21 mouse cellular contexts compared by ENCODE assay signal in genomic region chr13:70033249-70033648, GRCm38 (mm10).
DNase-seq lines count a peak whose midpoint lies in the region; ATAC-seq and TF ChIP-seq lines count a peak whose summit lies in the region.
"Had no signal": no experiment of that assay in that cellular context is flagged by ENCODE, and none has a peak within 500 bp of the region (broad histone marks: within the 10 kb centered on the region; RNA-seq: fewer than 3 reads in every experiment).

No protein-coding gene starts in this region.

- no peaks in the 10 kb centered on the region for H3K27me3 ChIP-seq in forebrain, embryonic 16.5 days (replicated peaks; ENCODE audit: control insufficient read depth, insufficient read depth, low read length)
- no peaks in the 10 kb centered on the region for H3K27me3 ChIP-seq in forebrain, embryonic 15.5 days
- H3K27me3 ChIP-seq in hindbrain, embryonic 14.5 days (ENCODE audit: control insufficient read depth, insufficient read depth, low read length) = no peaks in the 10 kb centered on the region
- H3K27me3 ChIP-seq in hindbrain, embryonic 16.5 days (replicated peaks; ENCODE audit: control insufficient read depth, insufficient read depth, low read length) = no peaks in the 10 kb centered on the region
- no peaks in the 10 kb centered on the region for H3K27me3 ChIP-seq in midbrain, embryonic 15.5 days (replicated peaks)
- no peaks in the 10 kb centered on the region for H3K27me3 ChIP-seq in midbrain, postnatal 0 days (ENCODE audit: insufficient read depth, low read length)

- no peak overlapping the region for H3K9ac ChIP-seq in forebrain, embryonic 16.5 days (replicated peaks; ENCODE audit: low read depth, low read length)
- no peak overlapping the region for H3K9ac ChIP-seq in forebrain, embryonic 15.5 days (replicated peaks)
- no peak overlapping the region for H3K9ac ChIP-seq in hindbrain, embryonic 14.5 days
- H3K9ac ChIP-seq in hindbrain, embryonic 16.5 days (ENCODE audit: low read depth, low read length) = no peak overlapping the region
- H3K9ac ChIP-seq in midbrain, embryonic 15.5 days = no peak overlapping the region
- no peak overlapping the region for H3K9ac ChIP-seq in midbrain, postnatal 0 days (replicated peaks; ENCODE audit: low read length, poor library complexity, severe bottlenecking)
- H3K9ac ChIP-seq: hindbrain, embryonic 12.5 days had no signal

- 0 out of 2 replicates have a peak, but pooled peaks cover 7% of the 10 kb centered on the region for H3K4me1 ChIP-seq in forebrain, embryonic 16.5 days (replicated peaks; ENCODE audit: control insufficient read depth, insufficient read depth, low read length)
- no peaks in the 10 kb centered on the region for H3K4me1 ChIP-seq in forebrain, embryonic 15.5 days
- peaks cover 7% of the 10 kb centered on the region for H3K4me1 ChIP-seq in hindbrain, embryonic 14.5 days (replicated peaks; ENCODE audit: control insufficient read depth, insufficient read depth, low read length)
- no peaks in the 10 kb centered on the region for H3K4me1 ChIP-seq in hindbrain, embryonic 16.5 days (ENCODE audit: control insufficient read depth, insufficient read depth, low read depth, low read length)
- H3K4me1 ChIP-seq in midbrain, embryonic 15.5 days = peaks cover 11% of the 10 kb centered on the region
- no peaks in the 10 kb centered on the region for H3K4me1 ChIP-seq in midbrain, postnatal 0 days (ENCODE audit: insufficient read depth, low read length)
- H3K4me1 ChIP-seq: heart, embryonic 10.5 days had no signal

- no peak for TF ChIP-seq CTCF in midbrain, postnatal 0 days (IDR thresholded peaks at IDR 0.05)

- H3K4me3 ChIP-seq in forebrain, embryonic 16.5 days (replicated peaks; ENCODE audit: low read length) = no peak overlapping the region
- H3K4me3 ChIP-seq in forebrain, embryonic 15.5 days = no peak overlapping the region
- no peak overlapping the region for H3K4me3 ChIP-seq in hindbrain, embryonic 14.5 days (replicated peaks; ENCODE audit: low read length)
- H3K4me3 ChIP-seq in hindbrain, embryonic 16.5 days (ENCODE audit: low read length) = no peak overlapping the region
- H3K4me3 ChIP-seq in midbrain, embryonic 15.5 days = no peak overlapping the region
- no peak overlapping the region for H3K4me3 ChIP-seq in midbrain, postnatal 0 days (ENCODE audit: low read depth, low read length)
- H3K4me3 ChIP-seq: heart, adult 2 months; heart, embryonic 10.5 days; hindbrain, embryonic 12.5 days had no signal

- peak; percentile 36; the same call in 1 of the 2 replicates for ATAC-seq in forebrain, embryonic 16.5 days
- ATAC-seq in forebrain, embryonic 15.5 days (replicated peaks) = no peak; the same call in 1 of the 2 replicates
- ATAC-seq in hindbrain, embryonic 14.5 days (ENCODE audit: low FRiP score) = no peak
- no peak for ATAC-seq in hindbrain, embryonic 16.5 days
- peak; percentile 58 for ATAC-seq in midbrain, embryonic 15.5 days (replicated peaks)
- ATAC-seq in midbrain, postnatal 0 days (ENCODE audit: low FRiP score) = no peak
- ATAC-seq: activated CD4-positive, CD25-positive, alpha-beta regulatory T cell, adult 4 months; forebrain, embryonic 14.5 days; hindbrain, postnatal 0 days; inflammation-experienced regulatory T-cells, adult 6 months; intestine, embryonic 16.5 days had no signal

- WGBS in forebrain, embryonic 16.5 days = 56% methylated on average over 6 of the region's 6 CpGs
- WGBS in forebrain, embryonic 15.5 days = 63% methylated on average over 6 of the region's 6 CpGs
- 64% methylated on average over 6 of the region's 6 CpGs for WGBS in hindbrain, embryonic 14.5 days
- 67% methylated on average over 6 of the region's 6 CpGs for WGBS in hindbrain, embryonic 16.5 days
- WGBS in midbrain, embryonic 15.5 days = 41% methylated on average over 6 of the region's 6 CpGs
- WGBS in midbrain, postnatal 0 days = 36% methylated on average over 6 of the region's 6 CpGs

- no peak for DNase-seq in hindbrain, embryonic 14.5 days (ENCODE audit: low spot score)
- no peak for DNase-seq in midbrain, postnatal 0 days (ENCODE audit: low spot score)
- DNase-seq: adrenal gland, adult 8-10 months; adrenal gland, postnatal 25 days; cerebellum, adult 18-20 months; cerebellum, adult 9-10 months; cerebellum, postnatal 14 days; gastrocnemius, postnatal 10 days; gastrocnemius, postnatal 36 days; heart, adult 2 months had no signal

- no peak overlapping the region for H3K4me2 ChIP-seq in forebrain, embryonic 16.5 days (ENCODE audit: low read length)
- H3K4me2 ChIP-seq in forebrain, embryonic 15.5 days (replicated peaks) = no peak overlapping the region
- H3K4me2 ChIP-seq in hindbrain, embryonic 14.5 days (replicated peaks) = no peak overlapping the region
- no peak overlapping the region for H3K4me2 ChIP-seq in hindbrain, embryonic 16.5 days (ENCODE audit: low read length)
- no peak overlapping the region for H3K4me2 ChIP-seq in midbrain, embryonic 15.5 days
- H3K4me2 ChIP-seq in midbrain, postnatal 0 days (ENCODE audit: low read depth, low read length, poor library complexity, severe bottlenecking) = no peak overlapping the region
- H3K4me2 ChIP-seq: hindbrain, embryonic 12.5 days had no signal

- no peak overlapping the region for H3K27ac ChIP-seq in forebrain, embryonic 16.5 days (ENCODE audit: low read length)
- H3K27ac ChIP-seq in forebrain, embryonic 15.5 days (replicated peaks) = no peak overlapping the region
- H3K27ac ChIP-seq in hindbrain, embryonic 14.5 days = 0 out of 2 replicates have a peak overlapping the region, but pooled peaks have one; percentile 18
- no peak overlapping the region for H3K27ac ChIP-seq in hindbrain, embryonic 16.5 days (ENCODE audit: low read depth, low read length)
- H3K27ac ChIP-seq in midbrain, embryonic 15.5 days = peak overlapping the region; percentile 48; the same call in 1 of the 2 replicates
- H3K27ac ChIP-seq in midbrain, postnatal 0 days (ENCODE audit: low read depth, low read length) = no peak overlapping the region
- H3K27ac ChIP-seq: heart, adult 2 months; heart, embryonic 10.5 days; hindbrain, embryonic 12.5 days; hindbrain, postnatal 0 days had no signal

- no peaks in the 10 kb centered on the region for H3K36me3 ChIP-seq in forebrain, embryonic 16.5 days (ENCODE audit: control insufficient read depth, insufficient read depth)
- H3K36me3 ChIP-seq in forebrain, embryonic 15.5 days = no peaks in the 10 kb centered on the region
- no peaks in the 10 kb centered on the region for H3K36me3 ChIP-seq in hindbrain, embryonic 14.5 days (replicated peaks; ENCODE audit: control insufficient read depth, insufficient read depth)
- H3K36me3 ChIP-seq in hindbrain, embryonic 16.5 days (ENCODE audit: control insufficient read depth, insufficient read depth, low read length) = no peaks in the 10 kb centered on the region
- H3K36me3 ChIP-seq in midbrain, embryonic 15.5 days (replicated peaks) = no peaks in the 10 kb centered on the region
- no peaks in the 10 kb centered on the region for H3K36me3 ChIP-seq in midbrain, postnatal 0 days (ENCODE audit: insufficient read depth, low read length)
- H3K36me3 ChIP-seq: heart, embryonic 10.5 days; hindbrain, embryonic 12.5 days had no signal

- no peaks in the 10 kb centered on the region for H3K9me3 ChIP-seq in forebrain, embryonic 16.5 days (ENCODE audit: control insufficient read depth, low read length)
- no peaks in the 10 kb centered on the region for H3K9me3 ChIP-seq in forebrain, embryonic 15.5 days
- H3K9me3 ChIP-seq in hindbrain, embryonic 14.5 days (ENCODE audit: control insufficient read depth, low read length) = no peaks in the 10 kb centered on the region
- no peaks in the 10 kb centered on the region for H3K9me3 ChIP-seq in hindbrain, embryonic 16.5 days (ENCODE audit: control insufficient read depth, low read length)
- H3K9me3 ChIP-seq in midbrain, embryonic 15.5 days = no peaks in the 10 kb centered on the region
- H3K9me3 ChIP-seq in midbrain, postnatal 0 days (ENCODE audit: low read length) = no peaks in the 10 kb centered on the region
- H3K9me3 ChIP-seq: heart, embryonic 10.5 days; hindbrain, embryonic 12.5 days had no signal

Comparison
In these comparisons a context has a peak if more than half of its experiments do, and no peak if none do; other contexts are left out.
1. ATAC-seq: peak in forebrain, embryonic 16.5 days (single experiment) and midbrain, embryonic 15.5 days (single experiment); none in forebrain, embryonic 15.5 days (single experiment), hindbrain, embryonic 14.5 days (single experiment), hindbrain, embryonic 16.5 days (single experiment) and midbrain, postnatal 0 days (single experiment).
2. H3K27ac ChIP-seq: peak in hindbrain, embryonic 14.5 days (single experiment) and midbrain, embryonic 15.5 days (single experiment); none in forebrain, embryonic 16.5 days (single experiment), forebrain, embryonic 15.5 days (single experiment), hindbrain, embryonic 16.5 days (single experiment) and midbrain, postnatal 0 days (single experiment).